Mouse (Mus musculus) CD4-positive, CD25-positive, alpha-beta regulatory T cell, adult 2 months (primary cell): ENCODE results near the gene Fem1a.
A peak's percentile ranks its signal among the peaks of the same experiment; 100 is the strongest.
"Not testable (repeated sequence)": the region's sequence is repeated elsewhere in the genome, so short reads cannot be mapped to it uniquely, and the experiment has no call there.

ENCODE experiments used
- DNase-seq: peaks from one replicate; pipeline ENCODE4 v3.0.0-alpha.2; 2012; ENCODE audit warnings: low read depth, low spot score

Gene Fem1a

DNA sequence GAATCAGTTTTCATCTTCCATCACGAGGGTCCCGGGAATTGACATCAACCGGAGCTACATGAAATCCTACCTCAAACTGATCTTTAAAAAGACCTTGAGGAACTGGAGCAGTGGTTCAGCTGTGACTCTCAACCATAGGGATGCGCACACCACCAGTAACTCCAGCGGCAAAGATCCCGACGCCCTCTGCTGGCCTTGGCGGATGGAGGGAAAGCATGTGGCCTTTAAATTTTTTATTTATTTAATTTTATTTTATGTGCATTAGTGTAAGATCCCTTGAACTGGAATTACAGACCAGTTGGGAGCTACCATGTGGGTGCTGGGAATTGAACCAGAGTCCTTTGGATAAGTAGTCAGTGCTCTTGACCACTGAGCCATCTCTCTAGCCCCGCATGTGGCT, 1.2 kb upstream of the Fem1a start:
- peak; percentile 49 for DNase-seq

DNA sequence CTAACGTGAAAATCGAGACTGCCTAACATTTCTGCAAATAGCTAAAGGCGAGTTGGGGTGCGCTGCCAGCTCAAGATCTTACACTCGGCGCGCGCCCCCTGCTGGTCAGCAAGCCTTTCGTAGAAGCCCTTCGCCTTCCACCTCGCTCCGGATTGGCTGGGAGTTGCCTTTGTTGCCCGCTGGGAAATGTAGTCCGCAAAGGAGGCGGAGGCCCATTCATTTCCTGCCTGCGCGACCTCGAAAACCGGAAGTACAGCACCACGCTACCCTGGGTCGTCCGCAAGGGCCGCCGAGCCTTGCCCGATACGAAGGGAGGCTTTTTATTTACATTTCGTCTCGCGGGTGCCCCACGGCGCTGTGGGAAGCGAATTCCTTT, 759 bp upstream of the Fem1a start:
- peak; percentile 99 for DNase-seq

DNA sequence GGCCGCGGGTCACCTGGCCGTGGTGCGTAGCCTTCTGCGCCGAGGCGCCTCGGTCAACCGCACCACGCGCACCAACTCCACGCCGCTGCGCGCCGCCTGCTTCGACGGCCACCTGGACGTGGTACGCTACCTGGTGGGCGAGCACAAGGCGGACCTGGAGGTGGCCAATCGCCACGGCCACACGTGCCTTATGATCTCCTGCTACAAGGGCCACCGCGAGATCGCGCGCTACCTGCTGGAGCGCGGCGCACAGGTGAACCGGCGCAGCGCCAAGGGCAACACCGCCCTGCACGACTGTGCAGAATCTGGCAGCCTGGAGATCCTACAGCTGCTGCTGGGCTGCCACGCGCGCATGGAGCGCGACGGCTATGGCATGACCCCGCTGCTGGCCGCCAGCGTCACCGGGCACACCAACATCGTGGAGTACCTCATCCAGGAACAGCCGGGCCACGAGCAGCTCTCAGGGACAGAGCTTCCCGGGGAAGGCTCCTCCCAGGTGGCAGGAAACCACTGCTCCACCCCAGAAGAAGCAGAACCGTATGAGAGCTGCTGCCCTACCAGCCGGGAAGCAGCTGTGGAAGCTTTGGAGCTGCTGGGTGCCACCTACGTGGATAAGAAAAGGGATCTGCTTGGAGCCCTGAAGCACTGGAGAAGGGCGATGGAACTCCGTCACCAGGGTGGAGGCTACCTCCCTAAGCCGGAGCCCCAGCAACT, 728 bp downstream of the Fem1a start:
- DNase-seq, result peak; percentile 41

DNA sequence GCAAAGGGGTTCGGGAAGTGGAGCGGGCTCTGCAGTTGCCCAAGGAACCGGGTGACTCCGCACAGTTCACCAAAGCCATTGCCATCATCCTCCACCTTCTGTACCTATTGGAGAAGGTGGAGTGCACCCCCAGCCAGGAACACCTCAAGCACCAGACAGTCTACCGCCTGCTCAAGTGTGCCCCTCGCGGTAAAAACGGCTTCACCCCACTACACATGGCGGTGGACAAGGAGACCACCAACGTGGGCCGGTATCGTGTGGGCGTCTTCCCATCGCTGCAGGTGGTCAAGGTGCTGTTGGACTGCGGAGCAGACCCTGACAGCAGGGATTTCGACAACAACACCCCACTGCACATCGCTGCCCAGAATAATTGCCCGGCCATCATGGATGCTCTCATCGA, 1.7 kb downstream of the Fem1a start:
- not testable (repeated sequence) for DNase-seq

DNA sequence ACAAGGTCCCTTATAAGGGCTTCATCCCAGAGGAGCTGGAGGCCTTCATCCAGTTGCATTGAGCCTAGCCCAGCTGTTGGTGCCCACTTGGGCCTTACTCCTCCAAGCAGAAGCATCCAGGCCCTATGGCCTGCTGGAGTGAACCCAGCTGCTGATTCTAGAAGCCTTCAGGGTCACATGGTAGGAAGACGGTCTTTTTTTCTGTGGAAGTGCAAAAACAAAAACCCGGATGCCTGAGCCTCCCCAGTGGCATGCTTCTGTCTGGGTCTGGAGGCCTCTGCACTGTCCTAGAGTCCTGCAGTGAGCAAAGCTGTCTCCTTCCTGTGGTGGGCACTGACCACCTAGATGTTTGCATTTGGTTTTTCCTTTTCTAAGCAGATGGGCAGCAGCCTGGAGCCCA, 2.2 kb downstream of the Fem1a start:
- DNase-seq, result not testable (repeated sequence)

DNA sequence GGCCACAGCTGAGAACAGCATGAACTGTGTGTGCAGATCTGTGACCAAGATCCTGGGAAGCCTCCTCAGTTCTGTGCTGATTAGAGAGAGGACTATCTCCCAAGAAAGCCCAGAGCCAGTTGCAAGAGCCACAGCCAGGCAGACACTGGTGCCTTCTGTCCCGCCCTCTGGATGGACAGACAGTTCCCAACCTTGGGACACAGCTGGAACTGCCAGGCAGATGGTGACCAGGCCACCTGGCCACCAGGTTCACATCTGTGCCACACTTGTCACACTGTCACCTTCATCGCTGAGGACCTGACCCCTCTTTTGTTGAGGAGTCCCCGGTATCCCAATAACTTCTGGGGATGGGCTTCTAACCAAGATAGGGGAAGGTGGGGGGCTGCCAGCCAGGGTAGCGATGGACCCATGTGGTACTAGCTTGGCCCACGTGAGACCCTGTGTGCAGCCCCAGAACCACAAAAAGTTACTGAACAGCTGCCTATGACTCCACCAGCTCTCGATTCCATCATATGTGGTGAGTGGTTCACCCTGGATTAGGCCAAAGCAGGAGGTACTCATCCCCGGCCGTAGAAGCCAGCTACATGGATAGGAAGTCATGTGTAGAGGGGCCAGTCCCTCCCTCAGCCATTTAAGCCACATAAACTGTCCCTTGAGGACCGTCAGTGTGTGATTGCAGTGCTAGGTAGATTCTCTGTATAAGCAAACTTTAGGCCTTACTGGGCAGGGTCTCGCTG, 2.9 kb downstream of the Fem1a start:
- no peak for DNase-seq

DNA sequence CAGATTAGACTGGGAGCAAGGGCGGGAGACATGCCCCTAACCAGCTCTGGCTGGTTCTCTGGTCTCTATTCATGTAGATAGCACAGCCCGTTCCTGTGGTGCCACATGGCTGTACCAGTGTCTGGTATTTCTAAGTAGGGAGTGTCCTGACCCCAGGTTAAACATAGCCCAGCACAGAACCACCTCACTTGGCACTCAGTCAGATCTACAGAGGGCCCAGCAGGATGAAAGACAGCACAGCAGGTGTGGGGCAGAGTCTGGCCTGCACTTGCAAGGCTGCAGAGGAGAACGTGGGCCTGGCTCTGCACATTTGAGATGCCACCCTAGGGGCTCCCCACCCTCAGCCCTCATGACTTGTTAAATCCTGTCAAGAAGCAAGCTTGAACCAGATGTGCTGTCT, 4.6 kb downstream of the Fem1a start:
- no peak for DNase-seq

DNA sequence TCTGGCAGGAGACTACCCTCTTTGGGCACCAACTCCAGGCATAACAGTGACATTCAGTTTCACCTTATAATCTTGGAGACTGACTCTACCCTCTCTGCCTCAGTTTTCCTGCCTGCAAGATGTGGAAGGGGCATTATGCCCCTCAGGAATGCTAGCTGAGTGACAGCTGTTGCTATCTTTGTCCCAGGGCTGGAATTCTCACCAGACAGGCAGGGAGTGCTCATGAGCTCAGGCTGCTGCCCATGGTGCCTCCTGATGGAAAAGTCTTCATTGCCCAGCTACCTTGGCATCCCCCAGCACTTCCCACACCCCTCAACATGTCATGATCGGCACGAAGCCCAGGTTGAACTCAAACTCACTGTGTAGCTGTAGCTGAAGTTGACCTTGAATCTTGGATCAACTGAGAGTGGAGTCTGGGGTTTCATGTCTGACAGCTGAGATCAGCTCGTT, 6.1 kb downstream of the Fem1a start:
- no peak for DNase-seq

DNA sequence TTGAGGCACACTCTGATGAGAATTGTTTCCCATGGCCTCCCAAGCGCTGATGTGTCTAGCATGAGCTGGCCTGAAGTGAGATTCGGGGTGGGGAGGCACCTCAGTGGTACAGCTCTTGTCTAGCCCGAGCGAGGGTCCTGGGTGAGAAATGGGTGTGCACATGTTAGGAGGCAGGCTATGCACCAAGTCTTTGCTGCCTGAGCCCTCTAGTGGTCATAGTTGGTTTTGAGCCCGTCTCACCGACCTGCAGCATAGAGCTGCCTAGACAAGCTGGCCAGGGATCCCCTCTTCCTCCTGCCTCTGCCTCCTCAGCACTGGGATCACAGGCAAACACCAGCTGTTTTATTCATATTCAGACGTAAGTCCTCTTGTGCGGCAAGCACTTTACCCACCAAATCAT, 7.4 kb downstream of the Fem1a start:
- DNase-seq, result peak; percentile 90

DNA sequence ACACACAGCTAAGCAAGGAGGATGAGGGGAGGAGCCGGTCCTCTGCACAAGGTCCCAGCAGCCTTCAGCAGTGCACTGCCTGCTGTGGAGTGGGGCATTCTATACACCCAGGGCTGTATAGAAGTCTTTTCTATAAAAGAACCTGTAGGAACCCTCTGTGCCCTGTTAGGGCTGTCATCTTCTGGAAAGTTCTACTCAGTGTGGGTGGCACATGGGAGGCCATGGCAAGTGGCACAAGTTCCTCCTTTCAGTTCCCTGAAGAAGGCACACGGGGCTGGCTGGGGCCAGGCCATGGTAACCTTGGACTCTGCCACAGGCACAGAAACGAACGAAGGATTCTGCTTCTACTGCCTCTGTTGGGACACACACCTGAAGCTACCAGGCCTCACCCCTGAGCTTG, 8.4 kb downstream of the Fem1a start:
- DNase-seq, result no peak

DNA sequence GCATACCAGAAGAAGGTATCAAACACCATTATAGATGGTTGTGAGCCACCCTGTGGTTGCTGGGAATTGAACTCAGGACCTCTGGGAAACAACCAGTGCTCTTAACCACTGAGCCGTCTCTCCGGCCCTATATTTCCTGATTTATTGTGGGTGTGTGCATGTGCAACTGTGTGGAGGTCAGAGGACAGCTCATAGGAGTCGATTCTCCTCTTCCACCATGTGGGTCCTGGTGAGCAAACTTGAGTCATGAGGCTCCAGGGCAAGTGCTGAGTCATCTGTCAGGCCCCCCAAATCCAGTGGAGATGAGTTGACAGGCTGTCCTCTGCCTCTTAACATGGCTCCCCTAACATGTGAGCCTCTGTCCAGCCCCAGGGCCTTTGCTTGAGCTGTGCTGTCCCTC, 9.3 kb downstream of the Fem1a start:
- DNase-seq, result no peak

DNA sequence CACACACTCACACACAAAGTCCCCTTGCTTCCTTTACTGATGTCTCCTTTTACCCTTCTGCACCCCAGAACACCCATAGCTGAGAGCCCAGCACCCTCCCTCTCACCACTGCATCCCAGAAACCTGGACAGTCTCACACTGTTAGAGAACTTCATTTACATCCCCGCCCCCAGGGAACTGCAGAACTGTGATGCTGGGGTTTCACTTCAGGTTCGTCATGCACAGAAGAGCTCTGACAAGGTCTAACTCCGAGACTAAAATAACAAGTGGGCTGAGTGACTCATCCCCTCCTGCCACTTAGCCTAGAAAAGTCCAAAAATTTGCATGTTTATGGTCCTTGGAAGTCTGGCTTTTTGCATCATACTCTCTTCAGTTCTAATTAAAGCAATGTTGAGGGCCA, 9.7 kb downstream of the Fem1a start:
- no peak for DNase-seq

DNA sequence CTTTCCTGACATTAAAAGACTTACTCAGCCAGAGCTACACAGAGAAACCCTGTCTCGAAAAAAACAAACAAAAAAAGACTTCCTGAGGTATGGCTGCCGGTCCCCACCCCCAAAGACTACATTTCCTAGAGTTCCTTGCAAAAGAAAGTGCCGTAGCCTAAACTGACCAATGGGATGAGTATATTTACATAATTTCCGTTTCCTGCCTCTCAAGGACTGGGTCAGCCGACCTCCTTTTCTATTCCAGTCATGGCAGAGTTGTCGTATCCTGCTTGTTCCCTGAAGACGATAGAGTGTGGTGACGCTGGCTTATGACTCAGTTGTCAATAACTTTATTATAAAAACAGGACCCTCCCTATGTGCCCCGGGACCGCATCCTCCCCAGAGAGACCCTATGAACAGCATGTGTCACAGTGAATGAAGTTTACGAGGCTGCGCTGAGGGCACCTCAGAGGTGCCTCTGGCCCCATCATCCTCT, 12.6 kb downstream of the Fem1a start:
- peak; percentile 86 for DNase-seq

DNA sequence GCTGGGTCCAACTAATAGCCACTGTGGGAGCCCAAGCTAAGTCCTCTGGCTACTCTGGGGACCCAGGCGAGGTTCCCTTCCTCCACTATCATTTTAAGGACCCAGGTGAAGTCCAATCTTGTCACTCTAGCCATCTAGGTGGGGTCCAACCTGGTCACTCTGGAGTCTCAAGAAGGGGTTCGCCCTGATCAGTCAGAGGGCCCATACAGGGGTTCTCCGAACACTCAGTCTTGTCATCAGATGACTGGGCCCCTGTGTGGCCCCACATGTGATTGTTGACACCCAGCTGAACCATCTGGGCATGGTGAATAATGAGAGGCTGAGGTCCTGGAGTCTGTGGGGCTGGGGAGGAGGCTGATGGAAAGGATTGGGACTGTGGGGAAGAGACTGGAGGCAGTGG, 13.1 kb downstream of the Fem1a start:
- DNase-seq, result no peak

DNA sequence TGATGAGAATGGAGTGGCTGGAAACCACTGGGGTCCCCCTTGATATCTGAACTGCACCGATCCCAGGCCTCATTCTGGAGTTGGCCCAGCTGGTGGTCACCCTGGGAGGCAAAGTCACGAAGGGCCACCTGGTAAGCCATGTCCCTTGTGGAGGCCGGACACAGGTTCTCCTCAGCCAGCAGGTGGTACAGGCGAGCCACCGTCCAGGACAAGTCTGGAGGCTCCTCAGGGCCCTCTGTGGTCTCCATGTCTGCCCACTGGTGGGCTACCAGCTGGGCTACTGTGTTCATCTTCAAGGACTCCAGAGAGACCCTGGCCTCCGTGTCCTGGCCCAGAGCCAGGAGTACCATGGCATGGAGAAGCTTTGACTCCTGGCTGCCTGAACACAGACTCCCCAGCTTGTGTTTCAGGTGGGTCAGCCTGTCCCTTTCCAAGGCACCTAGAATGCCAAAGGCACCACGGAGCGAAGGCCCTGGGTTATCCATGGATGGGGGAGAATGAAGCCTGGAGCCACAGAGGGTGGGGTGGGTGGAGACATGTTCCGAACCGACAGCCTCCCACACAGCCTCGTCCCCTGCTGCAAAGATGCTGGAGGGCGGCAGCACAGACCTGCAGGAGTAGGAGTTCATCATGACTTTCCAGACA, 15.1 kb downstream of the Fem1a start:
- no peak for DNase-seq

DNA sequence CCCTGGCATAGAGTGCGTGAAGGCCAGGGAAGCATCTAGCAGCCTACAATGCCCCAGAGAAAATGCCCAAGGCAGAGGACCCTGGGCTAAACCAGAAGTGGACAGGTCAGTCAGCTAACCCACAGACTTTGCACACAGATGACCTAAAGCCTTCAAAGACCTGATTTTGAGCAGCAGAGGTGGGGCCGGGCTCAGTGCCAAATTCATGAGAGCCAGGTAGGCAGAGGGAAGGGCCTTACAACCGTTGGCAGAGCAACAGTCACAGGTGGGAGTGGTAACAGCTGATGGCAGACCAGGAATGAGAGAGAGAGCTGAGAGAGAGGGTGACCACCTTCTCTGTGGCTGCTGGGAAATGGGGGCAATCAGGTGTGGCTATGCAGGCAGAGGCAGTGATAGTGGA, 16.0 kb downstream of the Fem1a start:
- DNase-seq, result no peak

DNA sequence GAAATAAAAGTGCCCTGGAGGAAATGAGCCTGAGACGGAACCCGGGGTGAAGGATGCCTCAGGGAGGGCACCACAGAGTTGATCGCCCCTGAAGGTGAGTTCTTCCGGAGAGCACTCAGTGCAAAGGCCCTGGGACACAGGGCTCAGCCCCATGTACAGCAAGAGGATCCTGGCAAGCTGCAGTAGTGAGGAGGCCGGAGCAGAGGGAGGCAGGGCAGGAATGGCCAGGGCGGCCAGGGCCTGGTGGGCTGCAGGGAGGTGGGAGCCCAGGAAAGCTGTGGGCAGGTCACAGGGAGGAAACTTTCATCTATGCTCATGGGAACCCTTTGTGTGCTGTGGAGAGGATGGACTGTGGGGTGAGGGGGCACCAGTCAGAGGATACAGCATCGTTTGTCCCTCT, 16.9 kb downstream of the Fem1a start:
- DNase-seq, result no peak

DNA sequence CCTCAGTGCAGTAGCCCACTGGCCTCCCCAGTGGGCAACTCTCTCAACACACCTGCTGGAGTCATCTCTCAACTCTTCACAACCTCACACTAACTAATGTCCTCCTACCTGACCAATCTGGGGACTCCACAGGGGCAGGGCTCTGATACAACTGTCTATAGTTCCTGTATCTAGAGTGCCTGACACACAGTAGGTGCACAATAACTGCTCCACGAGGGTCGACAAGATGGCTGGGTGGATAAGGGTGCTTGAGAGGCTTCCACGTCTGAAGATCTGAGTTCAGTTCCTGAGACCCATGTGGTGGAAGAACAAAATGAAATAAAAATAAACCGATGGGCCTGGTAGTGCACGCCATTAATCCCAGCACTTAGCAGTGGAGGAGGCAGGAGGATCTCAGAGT, 17.4 kb downstream of the Fem1a start:
- DNase-seq, result no peak

DNA sequence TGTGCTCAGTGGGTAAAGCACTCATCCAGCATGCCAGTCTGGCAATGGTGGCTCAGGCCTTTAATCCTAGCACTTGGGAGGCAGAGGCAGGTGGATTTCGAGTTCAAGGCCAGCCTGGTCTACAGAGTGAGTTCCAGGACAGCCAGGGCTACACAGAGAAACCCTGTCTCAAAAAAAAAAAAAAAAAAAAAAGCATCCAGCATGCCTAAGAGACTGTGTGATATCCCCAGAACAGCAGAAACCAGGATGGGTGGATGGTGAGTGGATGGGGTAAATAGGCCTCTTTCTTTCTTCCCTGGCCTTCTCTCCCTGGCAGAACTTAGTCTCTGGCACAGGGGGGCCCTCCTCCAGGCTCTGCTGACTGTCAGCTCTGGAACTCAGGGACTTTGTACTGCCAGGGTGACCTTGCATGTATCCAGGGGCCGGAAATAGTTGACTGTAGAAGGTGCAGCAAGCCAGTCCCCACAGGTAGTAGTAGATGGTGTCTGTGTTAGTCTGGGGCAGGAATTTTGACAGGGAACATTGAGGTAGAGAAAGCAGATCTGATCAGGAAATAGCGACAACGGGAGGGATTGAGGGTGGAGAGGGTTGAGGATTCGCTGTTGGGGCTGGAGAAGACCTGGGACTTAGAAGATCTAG, 19.4 kb downstream of the Fem1a start:
- no peak for DNase-seq

DNA sequence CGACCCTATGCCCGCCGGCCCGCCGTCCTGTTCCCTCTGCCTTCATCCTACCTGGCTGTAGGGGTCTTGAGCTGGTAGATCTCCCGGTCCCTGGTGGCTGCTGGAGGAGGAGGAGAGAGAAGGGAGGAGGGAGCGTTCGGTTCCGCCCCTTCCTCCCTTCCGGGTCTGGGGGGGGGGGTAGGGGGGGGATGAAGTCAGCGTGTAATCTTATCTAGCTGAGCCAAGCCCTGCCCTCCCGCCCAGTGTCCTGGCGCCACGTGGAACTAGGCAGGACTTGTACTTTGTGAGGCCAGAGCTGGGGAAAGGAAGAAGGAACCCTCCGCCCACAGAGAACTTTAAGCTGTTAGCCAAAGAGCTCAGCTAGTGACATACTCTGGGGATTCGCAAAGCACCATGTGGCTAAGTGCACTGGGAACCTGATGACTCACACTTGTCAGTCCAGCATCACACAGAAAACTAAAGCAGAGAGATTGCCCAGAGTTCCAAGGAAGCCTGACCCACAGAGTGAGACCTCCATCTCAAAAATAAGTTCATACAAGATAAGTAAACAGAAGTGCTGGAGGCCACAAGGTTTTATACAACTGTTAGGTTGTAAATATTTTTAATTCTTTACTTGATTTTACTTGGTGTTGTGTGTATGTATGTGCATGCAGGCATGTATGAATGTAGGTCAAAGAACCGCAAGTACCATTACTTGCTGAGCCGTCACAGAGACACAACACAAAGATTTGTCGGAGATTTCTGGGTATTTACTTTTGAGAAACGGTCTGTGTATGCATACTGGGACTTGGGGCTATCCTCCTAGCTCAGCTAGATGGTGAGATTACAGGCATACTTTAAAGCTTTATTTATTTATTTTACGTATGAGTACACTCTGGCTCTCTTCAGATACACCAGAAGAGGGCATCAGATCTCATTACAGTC, 20.3 kb downstream of the Fem1a start, which contains the start of gene Ticam1:
TSS of gene Ticam1 (minus strand) at position 144 of the 924 bp plus-strand sequence.
- peak; percentile 88 for DNase-seq

DNA sequence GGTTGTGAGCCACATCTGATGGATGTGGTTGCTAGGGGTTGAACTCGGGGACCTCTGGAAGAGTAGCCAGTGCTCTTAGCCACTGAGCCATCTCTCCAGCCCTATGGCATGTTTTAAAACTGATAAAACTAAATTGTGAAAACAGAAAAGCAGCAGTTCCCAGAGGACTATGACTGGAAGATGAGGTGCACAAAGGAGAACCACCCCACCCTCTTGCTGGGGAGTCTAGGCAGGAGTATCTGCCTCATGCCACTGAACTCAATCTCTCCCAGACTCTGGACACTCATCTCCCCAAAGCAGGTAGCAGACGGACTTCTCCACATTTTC, 20.9 kb downstream of the Fem1a start:
- no peak for DNase-seq
